Mouse (Mus musculus) adrenal gland, postnatal 10 days (tissue): Measurements from ENCODE around the gene Mroh7. TPM values are rescaled to one million over a fixed set of nuclear protein-coding genes. Genes with fewer than 3 reads are reported as not detected.

ENCODE experiments used
- DNase-seq: peaks from one replicate; pipeline ENCODE4 v3.0.0; 2021; ENCODE audit warnings: mixed read lengths
- total RNA-seq, 2 experiments: library from RNA; stranded (reverse); gene quantifications; 2 replicates each; pipeline ENCODE4 v1.2.3; 2021

The Mroh7 gene
- total RNA-seq, 2 experiments from 2014 or later: 0.48 to 1.1 TPM

- DNase-seq: no peak
Observed at GRCm38 (mm10) chr4:106632313-106632712, 98.4 kb downstream of the Mroh7 start.

Other genes starting within 250 kb of the Mroh7 start
- gene Bsnd, start 238.6 kb downstream of the Mroh7 start, total RNA-seq: not detected
- gene Dhcr24, start 169.9 kb downstream of the Mroh7 start, total RNA-seq: 10 to 100 TPM; 54.2 to 88.2 TPM
- not detected for gene Lexm, start 113.7 kb downstream of the Mroh7 start, total RNA-seq
- gene Ttc22, start 108.5 kb downstream of the Mroh7 start, total RNA-seq: under 1 TPM; 0.09 to 0.18 TPM
- gene Pars2, start 79.9 kb downstream of the Mroh7 start, total RNA-seq: 1 to 10 TPM; 6.0 to 8.7 TPM
- gene Ttc4, start 52.0 kb downstream of the Mroh7 start, total RNA-seq: 10 to 100 TPM; 23.1 to 27.2 TPM
- under 1 TPM; 0.27 to 0.30 TPM for gene Fam151a, start 3.0 kb upstream of the Mroh7 start, total RNA-seq
- 10 to 100 TPM; 35.1 to 37.9 TPM for gene Acot11, start 74.1 kb upstream of the Mroh7 start, total RNA-seq
- 10 to 100 TPM; 50.8 to 69.0 TPM for gene Ssbp3, start 179.8 kb upstream of the Mroh7 start, total RNA-seq